Mouse (Mus musculus) hematopoietic stem cell, adult 5-6 weeks (primary cell): ENCODE data around the gene App. TPM values are rescaled to one million over a fixed set of nuclear protein-coding genes. Genes with fewer than 3 reads are reported as not detected.
A peak's percentile ranks its signal among the peaks of the same experiment; 100 is the strongest.

Experiments
- ATAC-seq, 2 experiments: fragments of 125-278 bp in 1 of 2; replicated peaks in 1 of 2; 2 replicates each; pipeline ENCODE4 v1.8.0; 2016 to 2017; ENCODE audit warnings: inconsistent platforms in 2 of 2, mild to moderate bottlenecking in 2 of 2, moderate number of reproducible peaks in 2 of 2, low read depth in 1 of 2, moderate TSS enrichment in 1 of 2; ENCODE audit not compliant: low FRiP score in 2 of 2, poor library complexity in 2 of 2, severe bottlenecking in 2 of 2, insufficient read depth in 1 of 2, low TSS enrichment in 1 of 2
- total RNA-seq: library from RNA; stranded (forward); fragments of 172-1452, 232-1000 nt; gene quantifications from 2 replicates; pipeline ENCODE4 v1.2.3, GENCODE M21; 2017

The App gene
- total RNA-seq, 1 experiment from 2014 or later = 53.7 TPM

GRCm38 (mm10) chr16:85133468-85133881 is 40.1 kb downstream of the App start:
- 0 out of 4 replicates have a peak, but pooled peaks of 1 of the 2 experiments have one; percentile 12 for ATAC-seq

- ATAC-seq = no peak
Observed at GRCm38 (mm10) chr16:85133057-85133456, 40.5 kb downstream of the App start.

GRCm38 (mm10) chr16:85132182-85132581 is 41.4 kb downstream of the App start:
- ATAC-seq = peak in 1 of 2 experiments; percentile 66; a peak in 1 of 4 replicates

GRCm38 (mm10) chr16:85130861-85131556 is 42.6 kb downstream of the App start:
- ATAC-seq = no peak

- no peak for ATAC-seq
Observed at GRCm38 (mm10) chr16:85128693-85129657, 44.6 kb downstream of the App start.

- ATAC-seq = no peak
Observed at GRCm38 (mm10) chr16:85128347-85128664, 45.3 kb downstream of the App start.

- no peak for ATAC-seq
Observed at GRCm38 (mm10) chr16:85127661-85128346, 45.8 kb downstream of the App start.

GRCm38 (mm10) chr16:85124649-85125048 is 48.9 kb downstream of the App start:
- peak in 1 of 2 experiments; percentile 14; a peak in 1 of 4 replicates for ATAC-seq

- ATAC-seq = no peak
Observed at GRCm38 (mm10) chr16:85121983-85122382, 51.6 kb downstream of the App start.

GRCm38 (mm10) chr16:85118916-85119315 is 54.6 kb downstream of the App start:
- no peak for ATAC-seq

- ATAC-seq = no peak
Observed at GRCm38 (mm10) chr16:85117541-85117940, 56.0 kb downstream of the App start.

- no peak for ATAC-seq
Observed at GRCm38 (mm10) chr16:85115837-85116236, 57.7 kb downstream of the App start.

- no peak for ATAC-seq
Observed at GRCm38 (mm10) chr16:85114742-85115141, 58.8 kb downstream of the App start.

- peak; percentile 40 to 72; a peak in 2 of 4 replicates for ATAC-seq
Observed at GRCm38 (mm10) chr16:85113941-85114340, 59.6 kb downstream of the App start.

- ATAC-seq = no peak
Observed at GRCm38 (mm10) chr16:85112254-85112653, 61.3 kb downstream of the App start.

GRCm38 (mm10) chr16:85110428-85110827 is 63.1 kb downstream of the App start:
- no peak for ATAC-seq

- no peak for ATAC-seq
Observed at GRCm38 (mm10) chr16:85108486-85108885, 65.1 kb downstream of the App start.
